Mouse (Mus musculus) 416B (cell line): ENCODE measurements around the gene Zfp384.

Experiments used
- DNase-seq: peaks from one replicate; pipeline ENCODE4 v3.0.0; 2011; ENCODE audit warnings: low read depth

The Zfp384 gene

GRCm38 (mm10) chr6:125009181-125010073 lies 482 bp downstream of the Zfp384 start:
- peak; percentile 93 for DNase-seq

- no peak for DNase-seq
Measured at GRCm38 (mm10) chr6:125017682-125018081, 8.7 kb downstream of the Zfp384 start.

GRCm38 (mm10) chr6:125030532-125030931 lies 21.6 kb downstream of the Zfp384 start:
- peak; percentile 64 for DNase-seq

- no peak for DNase-seq
Measured at GRCm38 (mm10) chr6:125031604-125032003, 22.7 kb downstream of the Zfp384 start.

- no peak for DNase-seq
Measured at GRCm38 (mm10) chr6:125038666-125039065, 29.7 kb downstream of the Zfp384 start.

GRCm38 (mm10) chr6:125039131-125039530 lies 30.2 kb downstream of the Zfp384 start:
- no peak for DNase-seq

GRCm38 (mm10) chr6:125039533-125040153 lies 30.7 kb downstream of the Zfp384 start, which contains the start of gene Ing4:
Ing4 (plus strand) TSS chr6:125039760.
- DNase-seq: peak; percentile 100

- DNase-seq: no peak
Measured at GRCm38 (mm10) chr6:125040221-125040620, 31.3 kb downstream of the Zfp384 start.

- DNase-seq: peak; percentile 94
Measured at GRCm38 (mm10) chr6:125041047-125041446, 32.1 kb downstream of the Zfp384 start.

- DNase-seq: no peak
Measured at GRCm38 (mm10) chr6:125042081-125042480, 33.1 kb downstream of the Zfp384 start.

GRCm38 (mm10) chr6:125046691-125047090 lies 37.7 kb downstream of the Zfp384 start:
- peak; percentile 88 for DNase-seq

- no peak for DNase-seq
Measured at GRCm38 (mm10) chr6:125049678-125050077, 40.7 kb downstream of the Zfp384 start, which contains the start of gene Acrbp. Acrbp (plus strand) TSS chr6:125049689.

- DNase-seq: peak; percentile 47
Measured at GRCm38 (mm10) chr6:125051237-125051636, 42.3 kb downstream of the Zfp384 start.

- no peak for DNase-seq
Measured at GRCm38 (mm10) chr6:125061493-125061892, 52.5 kb downstream of the Zfp384 start.

GRCm38 (mm10) chr6:125062511-125062910 lies 53.6 kb downstream of the Zfp384 start:
- no peak for DNase-seq

- DNase-seq: no peak
Measured at GRCm38 (mm10) chr6:125063906-125064305, 55.0 kb downstream of the Zfp384 start.

- peak; percentile 38 for DNase-seq
Measured at GRCm38 (mm10) chr6:125065223-125065622, 56.3 kb downstream of the Zfp384 start.

GRCm38 (mm10) chr6:125067571-125067995 lies 58.6 kb downstream of the Zfp384 start, which contains the start of gene Lpar5:
Lpar5 (plus strand) TSS chr6:125067920.
- DNase-seq: no peak

- peak; percentile 95 for DNase-seq
Measured at GRCm38 (mm10) chr6:125071170-125071895, 62.4 kb downstream of the Zfp384 start.

GRCm38 (mm10) chr6:125071896-125072279 lies 62.9 kb downstream of the Zfp384 start:
- DNase-seq: peak; percentile 87

GRCm38 (mm10) chr6:125073825-125074224 lies 64.9 kb downstream of the Zfp384 start:
- no peak for DNase-seq

GRCm38 (mm10) chr6:125081394-125081793 lies 72.4 kb downstream of the Zfp384 start:
- DNase-seq: no peak
